Mouse (Mus musculus) brain, embryonic 14.5 days (tissue): ENCODE data around the gene Plk2.

ENCODE experiments used
- CTCF ChIP-seq: fragments of 200-500 bp; IDR thresholded peaks from 2 replicates; pipeline ENCODE4 v1.5.1; 2012; ENCODE audit warnings: inconsistent platforms, mild to moderate bottlenecking, moderate library complexity, borderline replicate concordance; ENCODE audit not compliant: insufficient read depth, insufficient read length; ENCODE audit errors: extremely low read depth
- POLR2A ChIP-seq: fragments of 200-500 bp; IDR thresholded peaks from 2 replicates; pipeline ENCODE4 v1.6.1; 2012; ENCODE audit warnings: mild to moderate bottlenecking, inconsistent platforms, borderline replicate concordance; ENCODE audit not compliant: poor library complexity, insufficient read depth, insufficient read length, severe bottlenecking; ENCODE audit errors: extremely low read depth

GRCm38 (mm10) chr13:110395916-110396685 lies 1.3 kb downstream of the Plk2 start:
- TF ChIP-seq CTCF = no peak
- TF ChIP-seq POLR2A = no peak
